Mouse (Mus musculus) C2C12 (cell line): ENCODE data around the gene Ngly1. TPM values are rescaled to one million over a fixed set of nuclear protein-coding genes. Genes with fewer than 3 reads are reported as not detected.

Experiments
- H3K27me3 ChIP-seq: one replicate; pipeline ENCODE4 v1.6.1; 2011; ENCODE audit not compliant: control insufficient read depth, insufficient read depth, insufficient read length
- H3K36me3 ChIP-seq: one replicate; pipeline ENCODE4 v1.6.1; 2011; ENCODE audit not compliant: control insufficient read depth, insufficient read depth
- H3K4me3 ChIP-seq: one replicate; pipeline ENCODE4 v1.5.1; 2011; ENCODE audit warnings: mild to moderate bottlenecking, control low read depth; ENCODE audit not compliant: poor library complexity, insufficient read depth, severe bottlenecking
- H3K79me2 ChIP-seq: one replicate; pipeline ENCODE4 v1.6.1; 2011; ENCODE audit not compliant: control insufficient read depth, insufficient read depth
- H3K79me3 ChIP-seq: one replicate; pipeline ENCODE4 v1.6.1; 2011; ENCODE audit warnings: low read depth, control low read depth
- H3ac ChIP-seq: one replicate; pipeline ENCODE3; 2011; ENCODE audit warnings: low read depth; ENCODE audit not compliant: control insufficient read depth, insufficient read length
- CEBPB ChIP-seq: IDR thresholded peaks from one replicate; pipeline ENCODE4 v1.6.1; 2011; ENCODE audit warnings: low read depth, mild to moderate bottlenecking, control low read depth, moderate library complexity
- CTCF ChIP-seq: IDR thresholded peaks from one replicate; pipeline ENCODE4 v1.5.1; 2011; ENCODE audit not compliant: control insufficient read depth, insufficient read depth, insufficient read length
- FOSL1 ChIP-seq: IDR thresholded peaks from one replicate; pipeline ENCODE4 v1.8.0; 2011; ENCODE audit warnings: mild to moderate bottlenecking, low read length; ENCODE audit not compliant: poor library complexity, insufficient read depth, severe bottlenecking
- MAX ChIP-seq: IDR thresholded peaks from one replicate; pipeline ENCODE4 v1.6.1; 2011; ENCODE audit warnings: mild to moderate bottlenecking, control low read depth
- MYOD1 ChIP-seq: IDR thresholded peaks from one replicate; pipeline ENCODE4 v1.6.1; 2011; ENCODE audit warnings: low read depth; ENCODE audit not compliant: control insufficient read depth, insufficient read length
- MYOG ChIP-seq: IDR thresholded peaks from one replicate; pipeline ENCODE4 v1.6.1; 2011; ENCODE audit not compliant: control insufficient read depth, insufficient read length; ENCODE audit errors: extremely low read depth
- USF1 ChIP-seq: IDR thresholded peaks from one replicate; pipeline ENCODE4 v1.6.1; 2011; ENCODE audit warnings: low read depth, mild to moderate bottlenecking, control low read depth, moderate library complexity
- polyA plus RNA-seq: library from polyadenylated mRNA; unstranded; fragments of >200 nt; fragmentation: generic; extraction: Trizol; gene quantifications from one replicate; pipeline ENCODE4 v1.2.1, GENCODE M21; 2012; ENCODE audit warnings: missing spikeins

Gene Ngly1
- polyA plus RNA-seq, 1 experiment, result 7.4 TPM

- no peaks in the 10 kb centered on the region for H3K79me3 ChIP-seq
- TF ChIP-seq CEBPB (no peak), MAX (no peak), CTCF (no peak), MYOD1 (no peak), USF1 (no peak), FOSL1 (no peak), MYOG (no peak)
- H3K79me2 ChIP-seq, result no peaks in the 10 kb centered on the region
- no peaks in the 10 kb centered on the region for H3K27me3 ChIP-seq
- no peaks in the 10 kb centered on the region for H3K36me3 ChIP-seq
- H3ac ChIP-seq, result no peak overlapping the region
- H3K4me3 ChIP-seq, result no peak overlapping the region
Observed at GRCm38 (mm10) chr14:16219015-16219414, 30.1 kb upstream of the Ngly1 start.

GRCm38 (mm10) chr14:16229395-16229794 lies 19.7 kb upstream of the Ngly1 start:
- Histone ChIP-seq H3ac (no peak overlapping the region), H3K79me2 (no peaks in the 10 kb centered on the region), H3K4me3 (no peak overlapping the region), H3K79me3 (no peaks in the 10 kb centered on the region), H3K36me3 (no peaks in the 10 kb centered on the region), H3K27me3 (no peaks in the 10 kb centered on the region)
- TF ChIP-seq FOSL1, result no peak
- no peak for TF ChIP-seq MYOD1
- no peak for TF ChIP-seq CTCF
- no peak for TF ChIP-seq CEBPB
- no peak for TF ChIP-seq USF1
- TF ChIP-seq MAX, result no peak
- no peak for TF ChIP-seq MYOG

GRCm38 (mm10) chr14:16230581-16230980 lies 18.5 kb upstream of the Ngly1 start:
- H3K36me3 ChIP-seq, result no peaks in the 10 kb centered on the region
- no peaks in the 10 kb centered on the region for H3K79me2 ChIP-seq
- H3K4me3 ChIP-seq, result no peak overlapping the region
- no peak for TF ChIP-seq CEBPB
- no peak for TF ChIP-seq FOSL1
- TF ChIP-seq USF1, result no peak
- no peak for TF ChIP-seq MYOG
- no peak for TF ChIP-seq CTCF
- no peak for TF ChIP-seq MAX
- no peak for TF ChIP-seq MYOD1
- H3K27me3 ChIP-seq, result no peaks in the 10 kb centered on the region
- no peak overlapping the region for H3ac ChIP-seq
- H3K79me3 ChIP-seq, result no peaks in the 10 kb centered on the region

GRCm38 (mm10) chr14:16233515-16233914 lies 15.6 kb upstream of the Ngly1 start:
- Histone ChIP-seq H3K79me2 (no peaks in the 10 kb centered on the region), H3K27me3 (no peaks in the 10 kb centered on the region), H3ac (no peak overlapping the region), H3K79me3 (no peaks in the 10 kb centered on the region), H3K4me3 (no peak overlapping the region), H3K36me3 (no peaks in the 10 kb centered on the region)
- no peak for TF ChIP-seq FOSL1
- no peak for TF ChIP-seq MYOD1
- no peak for TF ChIP-seq CEBPB
- TF ChIP-seq CTCF, result no peak
- TF ChIP-seq MYOG, result no peak

- peaks cover 4% of the 10 kb centered on the region for H3K36me3 ChIP-seq
- H3K79me2 ChIP-seq, result no peaks in the 10 kb centered on the region
- H3K4me3 ChIP-seq, result no peak overlapping the region
- TF ChIP-seq MAX, result no peak
- TF ChIP-seq FOSL1, result no peak
- no peak for TF ChIP-seq CTCF
- no peak for TF ChIP-seq MYOD1
- no peak for TF ChIP-seq CEBPB
- TF ChIP-seq USF1, result no peak
- no peak for TF ChIP-seq MYOG
- no peaks in the 10 kb centered on the region for H3K79me3 ChIP-seq
- H3K27me3 ChIP-seq, result no peaks in the 10 kb centered on the region
- H3ac ChIP-seq, result no peak overlapping the region
Observed at GRCm38 (mm10) chr14:16236466-16236865, 12.6 kb upstream of the Ngly1 start.

GRCm38 (mm10) chr14:16242193-16242815 lies 6.8 kb upstream of the Ngly1 start:
- Histone ChIP-seq H3K4me3 (peak overlapping the region; percentile 29), H3K36me3 (peaks cover 4% of the 10 kb centered on the region), H3K79me3 (no peaks in the 10 kb centered on the region), H3K79me2 (no peaks in the 10 kb centered on the region), H3K27me3 (no peaks in the 10 kb centered on the region), H3ac (no peak overlapping the region)
- TF ChIP-seq MYOG, result no peak
- TF ChIP-seq MAX, result no peak
- no peak for TF ChIP-seq CTCF
- no peak for TF ChIP-seq USF1
- TF ChIP-seq CEBPB, result no peak
- no peak for TF ChIP-seq FOSL1
- TF ChIP-seq MYOD1, result no peak
